In genomic region chr13:19027766-19028350, GRCm38 (mm10) we compare ENCODE assay signal across 16 mouse cellular contexts.
DNase-seq lines count a peak whose midpoint lies in the region; ATAC-seq and TF ChIP-seq lines count a peak whose summit lies in the region.
"Had no signal": no experiment of that assay in that cellular context is flagged by ENCODE, and none has a peak within 500 bp of the region (broad histone marks: within the 10 kb centered on the region; RNA-seq: fewer than 3 reads in every experiment).

No protein-coding gene starts in this region.

- no peaks in the 10 kb centered on the region for H3K9me3 ChIP-seq in hindbrain, embryonic 13.5 days
- H3K9me3 ChIP-seq in hindbrain, embryonic 11.5 days (ENCODE audit: control insufficient read depth, low read length): no peaks in the 10 kb centered on the region
- H3K9me3 ChIP-seq in hindbrain, embryonic 16.5 days (ENCODE audit: control insufficient read depth, low read length): no peaks in the 10 kb centered on the region
- H3K9me3 ChIP-seq: embryonic facial prominence, embryonic 15.5 days; forebrain, embryonic 13.5 days; intestine, embryonic 15.5 days; midbrain, embryonic 12.5 days had no signal

- peaks cover 10% of the 10 kb centered on the region for H3K4me1 ChIP-seq in hindbrain, embryonic 13.5 days (replicated peaks)
- H3K4me1 ChIP-seq in hindbrain, embryonic 11.5 days (replicated peaks; ENCODE audit: control insufficient read depth, insufficient read depth, low read length): no peaks in the 10 kb centered on the region
- peaks cover 3% of the 10 kb centered on the region; the same call in 1 of the 2 replicates for H3K4me1 ChIP-seq in hindbrain, embryonic 16.5 days (ENCODE audit: control insufficient read depth, insufficient read depth, low read depth, low read length)
- peaks cover 12% of the 10 kb centered on the region for H3K4me1 ChIP-seq in olfactory bulb, adult 2 months (ENCODE audit: control insufficient read depth, insufficient read depth, low read length)
- H3K4me1 ChIP-seq: embryonic facial prominence, embryonic 15.5 days; forebrain, embryonic 13.5 days; intestine, embryonic 15.5 days; midbrain, embryonic 12.5 days had no signal

- no peak for ATAC-seq in hindbrain, embryonic 13.5 days (ENCODE audit: low FRiP score)
- ATAC-seq in hindbrain, embryonic 11.5 days (ENCODE audit: low FRiP score): no peak
- ATAC-seq in hindbrain, embryonic 16.5 days: peak; percentile 75
- ATAC-seq: forebrain, embryonic 13.5 days; intestine, embryonic 15.5 days; lung, postnatal 0 days had no signal

- no peaks in the 10 kb centered on the region for H3K27me3 ChIP-seq in hindbrain, embryonic 13.5 days
- no peaks in the 10 kb centered on the region for H3K27me3 ChIP-seq in hindbrain, embryonic 11.5 days (ENCODE audit: control insufficient read depth, insufficient read depth, low read length)
- no peaks in the 10 kb centered on the region for H3K27me3 ChIP-seq in hindbrain, embryonic 16.5 days (replicated peaks; ENCODE audit: control insufficient read depth, insufficient read depth, low read length)
- H3K27me3 ChIP-seq: embryonic facial prominence, embryonic 15.5 days; forebrain, embryonic 13.5 days; intestine, embryonic 15.5 days; midbrain, embryonic 12.5 days had no signal

- H3K4me2 ChIP-seq in hindbrain, embryonic 13.5 days: no peak overlapping the region
- no peak overlapping the region for H3K4me2 ChIP-seq in hindbrain, embryonic 11.5 days (replicated peaks; ENCODE audit: low read depth, low read length)
- no peak overlapping the region for H3K4me2 ChIP-seq in hindbrain, embryonic 16.5 days (ENCODE audit: low read length)
- H3K4me2 ChIP-seq: embryonic facial prominence, embryonic 15.5 days; forebrain, embryonic 13.5 days; intestine, embryonic 15.5 days; midbrain, embryonic 12.5 days had no signal

- H3K27ac ChIP-seq in hindbrain, embryonic 13.5 days: peak overlapping the region; percentile 44; the same call in 1 of the 2 replicates
- H3K27ac ChIP-seq in hindbrain, embryonic 11.5 days (ENCODE audit: low read depth, low read length): no peak overlapping the region
- H3K27ac ChIP-seq in hindbrain, embryonic 16.5 days (ENCODE audit: low read depth, low read length): no peak overlapping the region
- H3K27ac ChIP-seq in olfactory bulb, adult 2 months (ENCODE audit: insufficient read depth, low read depth, low read length): peak overlapping the region; percentile 13; the same call in 1 of the 2 replicates
- H3K27ac ChIP-seq: embryonic facial prominence, embryonic 15.5 days; forebrain, embryonic 13.5 days; intestine, embryonic 15.5 days; midbrain, embryonic 12.5 days had no signal

- DNase-seq in hindbrain, embryonic 11.5 days (ENCODE audit: low spot score): no peak
- peak; percentile 72 for DNase-seq in cerebellum, adult 11-12 months
- DNase-seq in lung, postnatal 36 days: no peak
- DNase-seq in yolk sac, embryonic 10.5 days (ENCODE audit: low spot score): no peak
- no peak for DNase-seq in kidney, adult 9 months
- DNase-seq: adrenal gland, postnatal 36 days; kidney, postnatal 36 days; thymus, postnatal 14 days had no signal

- TF ChIP-seq CTCF in olfactory bulb, adult 2 months (IDR thresholded peaks at IDR 0.05; ENCODE audit: insufficient read depth, low read depth, low read length): no peak

- no peaks in the 10 kb centered on the region for H3K36me3 ChIP-seq in hindbrain, embryonic 13.5 days
- H3K36me3 ChIP-seq in hindbrain, embryonic 11.5 days (ENCODE audit: control insufficient read depth, insufficient read depth, low read length): no peaks in the 10 kb centered on the region
- H3K36me3 ChIP-seq in hindbrain, embryonic 16.5 days (ENCODE audit: control insufficient read depth, insufficient read depth, low read length): no peaks in the 10 kb centered on the region
- H3K36me3 ChIP-seq: embryonic facial prominence, embryonic 15.5 days; intestine, embryonic 15.5 days; midbrain, embryonic 12.5 days had no signal

- H3K9ac ChIP-seq in hindbrain, embryonic 13.5 days: no peak overlapping the region
- H3K9ac ChIP-seq in hindbrain, embryonic 11.5 days (ENCODE audit: low read depth, low read length): no peak overlapping the region
- H3K9ac ChIP-seq in hindbrain, embryonic 16.5 days (ENCODE audit: low read depth, low read length): no peak overlapping the region
- H3K9ac ChIP-seq: embryonic facial prominence, embryonic 15.5 days; forebrain, embryonic 13.5 days; intestine, embryonic 15.5 days; midbrain, embryonic 12.5 days had no signal

- no peak for TF ChIP-seq POLR2A in olfactory bulb, adult 2 months (IDR thresholded peaks at IDR 0.05; ENCODE audit: insufficient read depth, low read depth, low read length)

- WGBS in hindbrain, embryonic 13.5 days: 67% methylated on average over 6 of the region's 6 CpGs
- 83% methylated on average over 6 of the region's 6 CpGs for WGBS in hindbrain, embryonic 11.5 days
- 51% methylated on average over 6 of the region's 6 CpGs for WGBS in hindbrain, embryonic 16.5 days
- 29% methylated on average over 6 of the region's 6 CpGs for WGBS in olfactory bulb, adult 2 months

- H3K4me3 ChIP-seq in hindbrain, embryonic 13.5 days: no peak overlapping the region
- no peak overlapping the region for H3K4me3 ChIP-seq in hindbrain, embryonic 11.5 days (ENCODE audit: low read depth, low read length)
- H3K4me3 ChIP-seq in hindbrain, embryonic 16.5 days (ENCODE audit: low read length): no peak overlapping the region
- no peak overlapping the region for H3K4me3 ChIP-seq in olfactory bulb, adult 2 months (ENCODE audit: insufficient read depth, low read depth, low read length)
- H3K4me3 ChIP-seq: embryonic facial prominence, embryonic 15.5 days; forebrain, embryonic 13.5 days; intestine, embryonic 15.5 days; midbrain, embryonic 12.5 days had no signal

Comparison
In these comparisons a context has a peak if more than half of its experiments do, and no peak if none do; other contexts are left out.
1. H3K27ac ChIP-seq: peak in hindbrain, embryonic 13.5 days (single experiment) and olfactory bulb, adult 2 months (single experiment); none in hindbrain, embryonic 11.5 days (single experiment) and hindbrain, embryonic 16.5 days (single experiment).